Mouse (Mus musculus) embryonic facial prominence, embryonic 11.5 days (tissue): Measurements from ENCODE around the gene A430078G23Rik. TPM values are rescaled to one million over a fixed set of nuclear protein-coding genes. Genes with fewer than 3 reads are reported as not detected.
"Not testable (repeated sequence)": the region's sequence is repeated elsewhere in the genome, so short reads cannot be mapped to it uniquely, and the experiment has no call there.

Experiments
- ATAC-seq: fragments of 200-750 bp; cut with Nextera tagmentation; replicated peaks from 2 replicates; pipeline ENCODE4 v1.8.0; 2017; ENCODE audit warnings: low read depth; ENCODE audit not compliant: insufficient number of reproducible peaks, low FRiP score, low TSS enrichment
- DNase-seq: peaks from one replicate; pipeline ENCODE4 v3.0.0-alpha.2; 2015; ENCODE audit warnings: low spot score
- H3K27ac ChIP-seq: fragments of 300-500 bp; sonication (generic); replicated peaks from 2 replicates; pipeline ENCODE4 v1.5.1; 2014; ENCODE audit warnings: mild to moderate bottlenecking, low read depth, low read length, control low read depth
- H3K27me3 ChIP-seq: fragments of 300-500 bp; sonication (generic); 2 replicates; pipeline ENCODE4 v1.6.1; 2014; ENCODE audit warnings: mild to moderate bottlenecking, low read length, moderate library complexity, mixed read lengths; ENCODE audit not compliant: control insufficient read depth, insufficient read depth
- H3K36me3 ChIP-seq: fragments of 300-500 bp; sonication (generic); replicated peaks from 2 replicates; pipeline ENCODE4 v1.6.1; 2014; ENCODE audit warnings: low read depth, mild to moderate bottlenecking, low read length, moderate library complexity, mixed read lengths; ENCODE audit not compliant: control insufficient read depth, insufficient read depth
- H3K4me1 ChIP-seq: fragments of 300-500 bp; sonication (generic); 2 replicates; pipeline ENCODE4 v1.6.1; 2014; ENCODE audit warnings: low read length, mixed read lengths; ENCODE audit not compliant: control insufficient read depth, insufficient read depth
- H3K4me2 ChIP-seq: fragments of 300-500 bp; sonication (generic); 2 replicates; pipeline ENCODE4 v1.6.1; 2014; ENCODE audit warnings: low read depth, mild to moderate bottlenecking, control low read depth, low read length, moderate library complexity
- H3K4me3 ChIP-seq: fragments of 300-500 bp; sonication (generic); 2 replicates; pipeline ENCODE4 v1.5.1; 2014; ENCODE audit warnings: low read depth, low read length, control low read depth
- H3K9ac ChIP-seq: fragments of 300-500 bp; sonication (generic); replicated peaks from 2 replicates; pipeline ENCODE4 v1.6.1; 2014; ENCODE audit warnings: mild to moderate bottlenecking, control low read depth, low read length
- H3K9me3 ChIP-seq: fragments of 300-500 bp; sonication (generic); replicated peaks from 2 replicates; pipeline ENCODE4 v1.6.1; 2016; ENCODE audit warnings: mild to moderate bottlenecking, low read length, inconsistent platforms, mixed read lengths; ENCODE audit not compliant: control insufficient read depth
- WGBS: fragments of 180-500 bp; shearing (Covaris S2); extraction: QIAGEN DNeasy Blood & Tissue Kit; methylation state at CpG from one replicate; pipeline ENCODE4 v1.1.7; 2014; 5-methylcytosine and 5-hydroxymethylcytosine counted together
- polyA plus RNA-seq: library from polyadenylated mRNA; unstranded; fragments of >200 nt; fragmentation: Nextera tagmentation; extraction: Ambion mirVana; gene quantifications from 2 replicates; pipeline ENCODE4 v1.2.1, GENCODE M21; 2014

The A430078G23Rik gene
- polyA plus RNA-seq, 1 experiment from 2014 or later: not detected

- H3K4me1 ChIP-seq, H3K4me2 ChIP-seq, ATAC-seq, H3K9ac ChIP-seq, H3K4me3 ChIP-seq, DNase-seq, H3K27ac ChIP-seq, H3K36me3 ChIP-seq, H3K27me3 ChIP-seq, H3K9me3 ChIP-seq: not testable (repeated sequence)
- WGBS: 98% methylated on average over 7 of the region's 11 CpGs
These were observed 33.9 kb upstream of the A430078G23Rik start for GRCm38 (mm10) chr8:3319267-3319666.

GRCm38 (mm10) chr8:3324253-3324652, 29.0 kb upstream of the A430078G23Rik start:
- DNase-seq: no peak

GRCm38 (mm10) chr8:3327056-3327455, 26.2 kb upstream of the A430078G23Rik start:
- no peak overlapping the region for H3K27ac ChIP-seq
- no peak for DNase-seq
- H3K27me3 ChIP-seq: no peaks in the 10 kb centered on the region
- WGBS: 83% methylated on average over 1 of the region's 1 CpGs
- H3K4me1 ChIP-seq: no peaks in the 10 kb centered on the region
- H3K36me3 ChIP-seq: no peaks in the 10 kb centered on the region
- no peak overlapping the region for H3K9ac ChIP-seq
- H3K4me3 ChIP-seq: no peak overlapping the region
- no peaks in the 10 kb centered on the region for H3K9me3 ChIP-seq
- H3K4me2 ChIP-seq: no peak overlapping the region
- no peak for ATAC-seq

More at GRCm38 (mm10) chr8:3324253-3324652, 29.0 kb upstream of the A430078G23Rik start:
- Histone ChIP-seq H3K4me2 (no peak overlapping the region), H3K4me1 (no peaks in the 10 kb centered on the region), H3K27me3 (no peaks in the 10 kb centered on the region), H3K36me3 (no peaks in the 10 kb centered on the region), H3K9me3 (no peaks in the 10 kb centered on the region), H3K27ac (no peak overlapping the region), H3K9ac (no peak overlapping the region), H3K4me3 (no peak overlapping the region)
- 90% methylated on average over 2 of the region's 2 CpGs for WGBS
- no peak for ATAC-seq

GRCm38 (mm10) chr8:3327538-3328245, 25.5 kb upstream of the A430078G23Rik start:
- DNase-seq (no peak), ATAC-seq (no peak)
- no peak overlapping the region for H3K9ac ChIP-seq
- H3K27me3 ChIP-seq: no peaks in the 10 kb centered on the region
- H3K36me3 ChIP-seq: no peaks in the 10 kb centered on the region
- no peaks in the 10 kb centered on the region for H3K9me3 ChIP-seq
- 70% methylated on average over 8 of the region's 8 CpGs for WGBS
- H3K4me2 ChIP-seq: no peak overlapping the region
- H3K27ac ChIP-seq: no peak overlapping the region
- H3K4me3 ChIP-seq: no peak overlapping the region
- H3K4me1 ChIP-seq: no peaks in the 10 kb centered on the region

GRCm38 (mm10) chr8:3330662-3331061, 22.6 kb upstream of the A430078G23Rik start:
- ATAC-seq: no peak
- Histone ChIP-seq H3K4me3 (no peak overlapping the region), H3K27me3 (no peaks in the 10 kb centered on the region), H3K27ac (no peak overlapping the region), H3K9ac (no peak overlapping the region), H3K4me2 (no peak overlapping the region), H3K9me3 (no peaks in the 10 kb centered on the region), H3K4me1 (no peaks in the 10 kb centered on the region), H3K36me3 (no peaks in the 10 kb centered on the region)
- peak; percentile 78 for DNase-seq
- 56% methylated on average over 6 of the region's 6 CpGs for WGBS

GRCm38 (mm10) chr8:3331692-3332091, 21.5 kb upstream of the A430078G23Rik start:
- 66% methylated on average over 2 of the region's 2 CpGs for WGBS
- Histone ChIP-seq H3K27me3 (no peaks in the 10 kb centered on the region), H3K4me3 (no peak overlapping the region), H3K4me2 (no peak overlapping the region), H3K27ac (no peak overlapping the region), H3K9me3 (no peaks in the 10 kb centered on the region), H3K9ac (no peak overlapping the region), H3K36me3 (no peaks in the 10 kb centered on the region), H3K4me1 (no peaks in the 10 kb centered on the region)
- DNase-seq (no peak), ATAC-seq (no peak)

- ATAC-seq (no peak), DNase-seq (no peak)
- H3K9ac ChIP-seq: no peak overlapping the region
- H3K27ac ChIP-seq: no peak overlapping the region
- H3K4me1 ChIP-seq: no peaks in the 10 kb centered on the region
- no peaks in the 10 kb centered on the region for H3K27me3 ChIP-seq
- WGBS: 76% methylated on average over 1 of the region's 1 CpGs
- H3K4me2 ChIP-seq: no peak overlapping the region
- H3K9me3 ChIP-seq: no peaks in the 10 kb centered on the region
- H3K36me3 ChIP-seq: no peaks in the 10 kb centered on the region
- H3K4me3 ChIP-seq: no peak overlapping the region
These were observed 17.3 kb upstream of the A430078G23Rik start for GRCm38 (mm10) chr8:3335881-3336280.

GRCm38 (mm10) chr8:3336658-3337524, 16.3 kb upstream of the A430078G23Rik start:
- 60% methylated on average over 9 of the region's 9 CpGs for WGBS
- Histone ChIP-seq H3K9me3 (no peaks in the 10 kb centered on the region), H3K9ac (no peak overlapping the region), H3K27ac (no peak overlapping the region), H3K36me3 (no peaks in the 10 kb centered on the region), H3K27me3 (no peaks in the 10 kb centered on the region), H3K4me3 (no peak overlapping the region), H3K4me1 (no peaks in the 10 kb centered on the region), H3K4me2 (no peak overlapping the region)
- DNase-seq (peak; percentile 54), ATAC-seq (0 out of 2 replicates have a peak, but pooled peaks have one; percentile 52)
